Mouse (Mus musculus): ENCODE measurements at regions not wholly inside any gene's neighbourhood (a gene's known extent, or its start where the extent isn't known, plus 50 kb on each side); places are given as distances from the start of the nearest gene placed in this dataset.

- DNase-seq = no peak
Observed at GRCm38 (mm10) chr8:53956148-53956547, 121.3 kb upstream of the Vegfc start.

GRCm38 (mm10) chr8:53958548-53958947 lies 118.9 kb upstream of the Vegfc start:
- DNase-seq = no peak

GRCm38 (mm10) chr8:53962993-53963392 lies 114.4 kb upstream of the Vegfc start:
- no peak for DNase-seq

GRCm38 (mm10) chr8:53984296-53984695 lies 93.1 kb upstream of the Vegfc start:
- no peak for DNase-seq

GRCm38 (mm10) chr8:53985685-53986084 lies 91.7 kb upstream of the Vegfc start:
- no peak for DNase-seq

- DNase-seq = no peak
Observed at GRCm38 (mm10) chr8:53994208-53994607, 83.2 kb upstream of the Vegfc start.

- peak in 1 of 2 experiments; percentile 4 for DNase-seq
Observed at GRCm38 (mm10) chr8:53997461-53997860, 79.9 kb upstream of the Vegfc start.

GRCm38 (mm10) chr8:54002948-54003347 lies 74.5 kb upstream of the Vegfc start:
- no peak for DNase-seq

- DNase-seq = no peak
Observed at GRCm38 (mm10) chr8:54014096-54014495, 63.3 kb upstream of the Vegfc start.

- no peak for DNase-seq
Observed at GRCm38 (mm10) chr8:54018535-54019165, 58.8 kb upstream of the Vegfc start.

Measured in lung, postnatal 4 days (tissue).